Mouse (Mus musculus): Measurements from ENCODE around the gene Hecw2.

Gene Hecw2

DNA sequence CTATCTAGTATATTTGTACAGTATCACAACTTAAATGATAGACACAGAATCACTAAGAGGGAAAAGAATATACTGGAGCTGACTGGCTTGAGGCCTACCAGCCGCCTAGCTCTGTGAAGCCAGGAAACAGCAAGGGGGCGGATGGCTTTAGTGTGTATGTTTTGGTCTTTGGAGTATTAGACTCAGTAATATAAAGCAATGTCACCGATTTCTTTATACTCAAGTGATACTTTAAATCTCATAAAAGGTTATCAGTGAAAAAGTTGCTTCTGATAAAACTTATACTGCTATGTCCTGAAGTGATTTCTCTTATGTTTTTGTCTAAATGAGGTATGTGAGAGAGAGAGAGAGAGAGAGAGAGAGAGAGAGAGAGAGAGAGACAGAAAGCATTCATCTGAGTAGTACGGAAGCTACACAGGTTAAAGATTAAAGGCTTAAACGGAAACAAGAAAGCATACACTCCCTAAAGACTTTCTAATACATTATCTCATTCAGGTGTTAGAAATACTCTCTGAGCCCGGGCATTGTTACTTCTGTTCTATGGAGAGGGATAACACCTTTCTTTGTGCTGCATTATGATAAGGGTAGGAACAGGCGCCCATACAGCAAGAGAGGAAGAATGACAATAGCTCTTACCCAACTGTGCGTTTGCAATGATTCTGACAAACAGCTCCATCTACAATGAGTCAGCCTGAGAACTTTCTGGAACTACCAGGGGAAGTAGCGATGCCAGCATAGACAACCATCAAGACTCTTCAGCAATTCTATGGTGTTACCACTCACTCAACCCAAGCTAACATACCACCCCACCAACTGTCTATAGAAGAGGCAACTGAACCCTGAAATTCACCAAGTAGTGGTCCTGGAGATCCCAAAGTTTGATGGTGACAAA lies 370.3 kb downstream of the Hecw2 start:
- WGBS: 78% methylated on average over 9 of the region's 9 CpGs

- WGBS: 6% methylated on average over 10 of the region's 10 CpGs
These were observed 371.1 kb downstream of the Hecw2 start for GRCm38 (mm10) chr1:53823687-53824445.

- WGBS: 51% methylated on average over 5 of the region's 5 CpGs
These were observed 374.8 kb downstream of the Hecw2 start for GRCm38 (mm10) chr1:53820041-53820632.

DNA sequence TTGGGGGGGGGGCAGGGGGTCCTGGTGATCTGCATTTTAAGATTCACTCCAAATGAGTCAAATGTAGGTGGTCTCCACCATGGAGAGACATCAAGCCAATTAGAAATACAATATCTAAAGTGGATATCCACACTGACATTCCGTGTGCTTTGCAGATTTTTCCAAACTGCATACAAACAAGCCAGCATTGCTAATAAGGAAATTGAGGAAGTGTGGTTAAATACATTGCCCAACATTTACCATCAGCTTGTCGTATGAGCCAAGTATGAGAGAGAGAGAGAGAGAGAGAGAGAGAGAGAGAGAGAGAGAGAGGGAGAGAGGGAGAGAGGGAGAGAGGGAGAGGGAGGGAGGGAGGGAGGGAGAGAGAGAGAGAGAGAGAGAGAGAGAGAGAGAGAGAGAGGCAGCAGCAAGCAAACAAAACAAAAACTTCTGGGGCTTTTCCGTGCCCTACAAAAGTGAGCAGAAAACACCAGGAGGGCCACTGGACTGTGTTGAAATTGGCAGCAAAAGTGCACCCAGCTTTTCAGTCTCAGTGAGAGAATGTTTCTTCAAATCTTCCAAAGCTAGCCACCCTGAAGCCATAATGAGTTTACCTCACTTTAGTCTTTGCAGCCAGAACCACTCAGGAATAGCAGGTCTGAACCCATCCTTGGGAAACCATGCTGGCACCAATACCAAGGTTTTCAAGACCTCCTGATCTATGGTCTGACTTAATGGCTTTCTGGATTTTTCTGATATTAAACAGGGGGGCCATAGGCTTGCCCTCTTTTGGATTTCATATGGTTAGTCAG lies 376.7 kb downstream of the Hecw2 start:
- 45% methylated on average over 3 of the region's 3 CpGs for WGBS

DNA sequence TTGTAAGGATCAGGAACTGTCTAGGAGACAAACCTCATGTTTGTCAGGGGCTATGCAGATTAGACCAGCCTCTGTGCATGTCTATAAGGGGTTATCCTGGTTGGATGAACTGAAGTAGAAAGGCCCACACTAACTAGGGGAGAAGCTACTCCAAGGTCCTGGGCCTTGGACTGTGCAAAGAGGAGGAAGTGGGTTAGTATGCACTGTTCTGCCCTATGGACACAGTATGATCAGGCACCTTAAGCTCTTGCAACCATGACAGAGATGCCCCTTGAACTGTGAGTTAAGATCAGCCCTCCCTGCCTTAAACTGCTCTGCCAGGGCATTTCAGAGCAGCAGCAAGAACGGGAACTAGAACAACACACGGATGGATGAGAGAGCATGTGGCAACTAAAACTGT lies 378.6 kb downstream of the Hecw2 start:
- WGBS: 63% methylated on average over 2 of the region's 2 CpGs

- WGBS: 29% methylated on average over 2 of the region's 2 CpGs
These were observed 380.8 kb downstream of the Hecw2 start for GRCm38 (mm10) chr1:53814077-53814705.

- WGBS: 82% methylated on average over 4 of the region's 4 CpGs
These were observed 383.0 kb downstream of the Hecw2 start for GRCm38 (mm10) chr1:53811919-53812318.

DNA sequence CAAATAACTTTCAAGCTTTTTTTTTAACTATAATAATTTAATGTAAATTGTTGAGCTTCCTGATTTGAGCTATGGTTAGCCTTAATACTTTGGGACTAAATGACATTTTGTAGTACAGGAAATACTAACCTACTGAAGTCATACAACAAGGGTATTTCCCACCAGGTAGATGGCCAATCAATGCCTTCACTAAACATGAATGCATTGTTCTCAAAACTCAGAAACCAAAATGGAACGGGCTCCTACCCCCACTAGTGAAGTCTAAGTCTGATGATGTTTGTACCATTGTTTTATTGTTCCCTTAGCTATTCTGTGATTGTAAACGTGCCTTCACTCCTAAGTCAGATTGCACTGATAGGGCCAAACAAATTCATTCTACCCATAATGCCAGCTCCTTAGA lies 386.7 kb downstream of the Hecw2 start:
- 80% methylated on average over 2 of the region's 2 CpGs for WGBS

GRCm38 (mm10) chr1:53797811-53798210 lies 397.2 kb downstream of the Hecw2 start:
- 83% methylated on average over 3 of the region's 3 CpGs for WGBS

- 90% methylated on average over 5 of the region's 5 CpGs for WGBS
These were observed 397.9 kb downstream of the Hecw2 start for GRCm38 (mm10) chr1:53797074-53797473.

DNA sequence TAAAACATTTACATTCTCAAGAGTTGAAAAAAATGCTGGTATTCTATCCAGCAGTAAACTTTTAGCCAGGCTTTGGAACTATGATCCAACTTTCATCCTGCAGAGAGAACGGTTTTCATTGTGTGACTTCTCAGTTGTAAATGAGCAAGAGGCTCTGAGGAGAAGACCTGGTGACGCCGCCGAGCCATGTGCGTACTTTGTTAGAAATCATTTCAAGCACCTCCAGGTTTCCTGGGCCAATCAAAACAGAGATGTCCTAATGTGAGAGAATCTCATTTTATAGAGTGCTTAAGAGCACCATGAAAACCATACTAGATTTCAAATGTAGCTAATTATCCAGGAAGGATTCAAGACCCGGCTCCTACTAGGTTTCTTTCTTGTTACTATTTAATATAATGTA lies 398.7 kb downstream of the Hecw2 start:
- 88% methylated on average over 6 of the region's 6 CpGs for WGBS

- 82% methylated on average over 4 of the region's 4 CpGs for WGBS
These were observed 399.4 kb downstream of the Hecw2 start for GRCm38 (mm10) chr1:53795591-53795990.

DNA sequence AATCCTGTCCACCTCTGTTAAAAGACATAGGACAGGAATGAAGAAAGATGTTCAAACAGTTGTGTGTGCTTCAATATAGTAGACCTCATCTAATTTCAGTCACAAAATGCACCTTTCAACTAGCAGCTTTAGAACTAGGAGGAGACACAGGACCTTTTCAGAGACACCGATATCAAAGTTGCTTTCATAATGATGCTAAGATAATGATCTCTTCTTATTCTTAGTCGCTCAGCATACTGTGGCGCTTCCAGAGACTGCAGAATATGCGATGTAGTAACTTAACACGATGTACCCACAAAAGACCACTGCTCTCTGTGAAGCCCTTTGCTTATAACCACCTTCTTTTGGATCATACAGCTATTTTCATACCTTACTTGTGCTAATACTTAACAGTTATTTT lies 399.9 kb downstream of the Hecw2 start:
- WGBS: 93% methylated on average over 5 of the region's 5 CpGs

GRCm38 (mm10) chr1:53794279-53794678 lies 400.7 kb downstream of the Hecw2 start:
- WGBS: 96% methylated on average over 2 of the region's 2 CpGs

- 80% methylated on average over 2 of the region's 2 CpGs for WGBS
These were observed 403.6 kb downstream of the Hecw2 start for GRCm38 (mm10) chr1:53791343-53791742.

DNA sequence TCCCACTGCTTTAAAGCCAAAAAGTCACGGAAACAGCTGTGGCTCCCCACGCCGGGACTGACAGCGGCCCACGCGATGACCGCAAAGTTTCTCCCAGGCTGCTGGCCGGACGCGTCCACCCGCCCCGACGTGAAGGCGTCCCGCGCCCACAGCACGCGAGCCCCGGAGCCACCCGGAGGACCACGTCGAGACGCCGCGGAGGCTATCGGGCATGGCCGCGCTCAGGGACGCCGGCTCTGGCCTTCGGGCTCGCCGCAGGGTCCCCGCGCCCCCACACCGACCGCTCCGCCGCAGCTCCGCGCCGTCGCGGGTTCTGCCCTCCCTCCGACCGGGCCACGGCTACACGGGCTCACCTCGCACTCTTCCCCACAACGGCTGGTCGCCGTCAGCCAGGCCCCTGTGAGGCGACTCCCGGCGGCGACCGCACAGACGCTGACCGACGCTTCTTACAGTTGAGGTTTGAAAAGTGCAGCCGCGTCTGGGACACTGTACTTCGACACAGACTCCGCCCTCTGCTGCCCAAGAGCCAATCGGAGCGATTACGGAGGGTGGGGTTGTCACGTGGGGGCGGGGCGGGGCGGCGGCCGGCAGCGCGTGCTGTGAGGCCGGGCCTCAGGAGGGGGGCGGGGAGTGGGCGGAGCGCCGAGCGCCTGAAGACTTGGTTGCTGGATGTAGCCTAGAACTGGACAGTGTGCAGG lies 410.1 kb downstream of the Hecw2 start, which contains the start of gene Stk17b:
Gene Stk17b, minus strand, starts transcription at position 504 of the 698 bp plus-strand sequence.
- under 1% methylated on average over 81 of the region's 81 CpGs for WGBS

DNA sequence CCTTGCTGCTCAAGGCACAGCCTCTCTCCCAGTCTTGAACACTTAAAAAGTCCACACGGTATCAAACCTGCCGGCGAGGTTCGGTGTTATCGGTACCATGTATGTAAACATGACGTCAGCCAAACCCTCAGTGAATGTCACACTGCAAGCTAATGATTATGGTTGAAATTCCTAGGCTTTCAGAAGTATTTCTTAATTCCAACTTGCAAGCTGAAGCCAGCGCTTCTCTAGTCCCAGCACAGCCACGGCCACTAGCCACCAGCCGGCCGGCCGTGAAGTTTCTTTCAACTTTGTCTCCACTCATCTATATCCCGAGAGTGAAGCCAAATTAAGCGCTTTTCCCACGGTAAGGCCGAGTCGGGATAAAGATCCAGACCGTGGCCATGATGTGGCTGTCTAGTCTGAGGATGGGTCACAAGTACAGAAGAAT lies 410.7 kb downstream of the Hecw2 start:
- WGBS: 6% methylated on average over 17 of the region's 17 CpGs

DNA sequence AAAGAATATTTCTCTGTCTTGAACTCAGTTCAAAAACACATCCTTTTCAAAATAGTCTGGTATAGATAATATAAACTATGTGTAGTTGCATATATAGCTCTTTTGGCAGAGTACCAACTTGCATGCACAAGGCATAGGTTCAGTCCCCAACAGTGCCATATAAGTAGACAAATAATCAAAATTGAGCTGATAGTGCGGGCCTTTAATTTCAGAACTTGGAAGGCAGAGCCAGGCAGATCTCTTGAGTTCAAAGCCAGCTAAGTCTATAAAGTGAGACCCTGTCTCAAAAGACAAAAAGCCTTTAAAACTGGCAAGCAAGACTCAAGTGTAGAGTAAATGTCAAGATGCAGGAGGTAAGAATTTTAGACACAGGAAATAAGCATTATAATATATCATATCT lies 412.0 kb downstream of the Hecw2 start:
- WGBS: 96% methylated on average over 1 of the region's 1 CpGs

GRCm38 (mm10) chr1:53782079-53782478 lies 412.9 kb downstream of the Hecw2 start:
- 66% methylated on average over 3 of the region's 3 CpGs for whole genome bisulfite sequencing

DNA sequence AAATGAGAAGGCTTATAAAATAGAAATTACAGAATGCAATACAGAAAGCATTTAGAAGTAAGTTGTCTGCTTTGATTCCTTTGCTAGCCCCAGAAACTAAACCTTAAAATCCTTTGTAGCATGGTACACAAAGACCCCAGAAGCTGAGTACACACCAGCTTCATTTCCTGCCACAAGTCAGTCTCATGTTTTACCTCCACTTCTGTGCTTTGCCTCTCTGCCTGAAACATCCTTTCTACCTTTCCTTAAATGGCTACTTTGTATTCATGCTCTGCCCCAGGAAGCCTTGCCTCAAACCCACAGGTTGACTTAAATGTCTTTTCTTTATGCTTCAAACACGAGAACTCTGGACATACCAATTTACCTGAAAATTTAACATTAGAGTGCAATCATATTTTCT lies 413.7 kb downstream of the Hecw2 start:
- 88% methylated on average over 1 of the region's 1 CpGs for whole genome bisulfite sequencing

Data from cerebral cortex, adult 2 months (tissue).